Mouse (Mus musculus) kidney, postnatal 0 days (tissue): ENCODE data around the gene Wdr89. TPM values are rescaled to one million over a fixed set of nuclear protein-coding genes. Genes with fewer than 3 reads are reported as not detected.
"Not testable (repeated sequence)": the region's sequence is repeated elsewhere in the genome, so short reads cannot be mapped to it uniquely, and the experiment has no call there.

Source experiments
- ATAC-seq: fragments of 200-750 bp; cut with Nextera tagmentation; replicated peaks from 2 replicates; pipeline ENCODE4 v1.8.0; 2017; ENCODE audit warnings: low read depth, moderate number of reproducible peaks, moderate TSS enrichment, moderate library complexity; ENCODE audit not compliant: low FRiP score
- DNase-seq: peaks from one replicate; pipeline ENCODE4 v3.0.0-alpha.2; 2016; ENCODE audit warnings: low spot score
- H3K27ac ChIP-seq: fragments of 300-500 bp; sonication (generic); 2 replicates; pipeline ENCODE4 v1.5.1; 2014; ENCODE audit warnings: mild to moderate bottlenecking
- H3K27me3 ChIP-seq: fragments of 300-500 bp; sonication (generic); 2 replicates; pipeline ENCODE4 v1.6.1; 2014; ENCODE audit warnings: low read length, mixed read lengths; ENCODE audit not compliant: insufficient read depth
- H3K36me3 ChIP-seq: fragments of 300-500 bp; sonication (generic); 2 replicates; pipeline ENCODE4 v1.6.1; 2014; ENCODE audit warnings: low read length, mixed read lengths; ENCODE audit not compliant: insufficient read depth
- H3K4me1 ChIP-seq: fragments of 300-500 bp; sonication (generic); replicated peaks from 2 replicates; pipeline ENCODE4 v1.6.1; 2014; ENCODE audit warnings: antibody characterized with exemption, low read length, mixed read lengths; ENCODE audit not compliant: insufficient read depth
- H3K4me2 ChIP-seq: fragments of 300-500 bp; sonication (generic); 2 replicates; pipeline ENCODE4 v1.6.1; 2014; ENCODE audit warnings: mild to moderate bottlenecking, low read length, moderate library complexity, mixed read lengths
- H3K4me3 ChIP-seq: fragments of 300-500 bp; sonication (generic); replicated peaks from 2 replicates; pipeline ENCODE4 v1.5.1; 2014; ENCODE audit warnings: low read depth, low read length
- H3K9ac ChIP-seq: fragments of 300-500 bp; sonication (generic); 2 replicates; pipeline ENCODE4 v1.6.1; 2014; ENCODE audit warnings: low read depth, low read length
- H3K9me3 ChIP-seq: fragments of 300-500 bp; sonication (generic); replicated peaks from 2 replicates; pipeline ENCODE4 v1.6.1; 2016; ENCODE audit warnings: low read length, inconsistent platforms, mixed read lengths
- CTCF ChIP-seq: IDR thresholded peaks from 2 replicates; pipeline ENCODE4 v1.5.1; 2016; ENCODE audit warnings: antibody characterized with exemption, low read depth, mild to moderate bottlenecking, moderate library complexity
- WGBS: fragments of 180-500 bp; shearing (Covaris S2); extraction: QIAGEN DNeasy Blood & Tissue Kit; methylation state at CpG from one replicate; pipeline ENCODE4 v1.1.7; 2014; 5-methylcytosine and 5-hydroxymethylcytosine counted together
- polyA plus RNA-seq: library from polyadenylated mRNA; unstranded; fragments of >200 nt; fragmentation: Nextera tagmentation; extraction: Ambion mirVana; gene quantifications from 2 replicates; pipeline ENCODE4 v1.2.1, GENCODE M21; 2015

Gene Wdr89
- polyA plus RNA-seq, 1 experiment from 2014 or later = 9.9 TPM

DNA sequence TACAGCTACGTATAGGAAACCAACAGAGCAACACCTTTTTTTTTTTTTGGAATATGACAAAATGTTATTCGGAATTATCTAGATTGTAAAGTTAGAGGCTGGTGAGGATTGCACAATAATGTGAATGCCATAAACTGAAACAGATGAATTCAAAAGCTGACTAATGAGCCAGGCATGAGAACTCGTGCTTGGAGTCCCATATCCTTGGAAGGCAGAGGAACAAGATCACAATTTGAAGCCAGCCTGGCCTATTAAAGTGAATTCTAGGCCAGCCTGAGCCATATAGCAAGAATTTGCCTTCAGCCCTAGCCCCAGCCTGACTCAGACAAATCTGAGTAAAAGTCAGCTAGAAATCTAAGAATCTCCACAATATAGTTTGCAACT lies 33.4 kb upstream of the Wdr89 start:
- no peak overlapping the region for H3K27ac ChIP-seq
- no peak overlapping the region for H3K9ac ChIP-seq
- ATAC-seq (no peak), DNase-seq (no peak)
- no peak overlapping the region for H3K4me2 ChIP-seq
- H3K9me3 ChIP-seq = no peaks in the 10 kb centered on the region
- H3K4me1 ChIP-seq = 0 out of 2 replicates have a peak, but pooled peaks cover 3% of the 10 kb centered on the region
- TF ChIP-seq CTCF = no peak
- no peak overlapping the region for H3K4me3 ChIP-seq
- WGBS = 77% methylated on average over 3 of the region's 3 CpGs
- H3K36me3 ChIP-seq = no peaks in the 10 kb centered on the region
- H3K27me3 ChIP-seq = no peaks in the 10 kb centered on the region

- DNase-seq (no peak), ATAC-seq (no peak)
- Histone ChIP-seq H3K36me3 (no peaks in the 10 kb centered on the region), H3K9ac (peak overlapping the region; percentile 19; the same call in 1 of the 2 replicates), H3K9me3 (no peaks in the 10 kb centered on the region), H3K4me2 (peak overlapping the region; percentile 46), H3K4me1 (0 out of 2 replicates have a peak, but pooled peaks cover 3% of the 10 kb centered on the region), H3K27me3 (no peaks in the 10 kb centered on the region), H3K4me3 (peak overlapping the region; percentile 6; the same call in 1 of the 2 replicates), H3K27ac (peak overlapping the region; percentile 60)
- 55% methylated on average over 14 of the region's 14 CpGs for WGBS
- TF ChIP-seq CTCF = no peak
Observed at GRCm38 (mm10) chr12:75702084-75702738, 32.9 kb upstream of the Wdr89 start.

DNA sequence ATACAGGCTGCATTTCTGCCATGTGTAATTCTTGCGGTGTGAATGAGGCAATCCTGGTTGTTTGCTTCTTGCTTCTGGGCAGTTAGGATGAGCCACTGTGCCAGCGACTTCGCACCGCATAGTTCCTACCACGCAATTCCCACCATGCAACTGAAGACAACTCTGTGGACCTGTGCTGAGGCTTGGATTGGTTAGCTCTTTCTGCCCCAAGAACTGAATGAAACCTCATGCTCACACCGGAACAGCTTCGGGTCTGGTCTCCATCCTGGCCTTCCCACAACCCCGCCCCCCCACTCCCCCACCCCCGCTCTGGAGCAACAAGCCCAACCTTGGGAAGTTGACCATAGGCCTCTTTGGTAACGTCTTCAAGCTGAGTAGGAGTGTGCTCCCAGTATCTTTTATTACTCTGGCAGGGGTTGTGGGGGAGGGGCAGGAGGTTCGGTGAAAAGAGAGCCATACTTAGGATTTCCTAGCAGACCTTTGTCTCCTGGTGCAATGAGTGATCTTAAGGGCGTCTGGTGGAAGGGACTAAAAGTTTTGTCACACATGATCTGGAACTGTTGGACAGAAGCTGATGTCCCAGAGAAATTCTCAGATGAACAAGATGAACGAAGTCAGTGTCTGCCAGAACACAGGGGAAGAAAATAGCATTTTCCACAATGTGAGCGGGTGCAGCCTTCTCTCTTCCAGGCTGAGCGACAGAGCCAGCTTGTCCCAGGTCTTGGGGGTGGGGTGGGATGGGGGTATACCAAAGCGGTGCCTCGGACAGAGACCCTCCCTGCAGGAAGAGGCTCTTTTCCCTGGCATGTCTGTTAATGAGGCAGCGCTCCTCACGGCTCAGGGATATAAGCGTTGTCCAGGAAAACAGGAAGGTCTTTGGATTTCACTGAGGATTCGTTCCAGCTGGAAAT lies 32.1 kb upstream of the Wdr89 start:
- Histone ChIP-seq H3K27me3 (no peaks in the 10 kb centered on the region), H3K36me3 (no peaks in the 10 kb centered on the region), H3K4me2 (peak overlapping the region; percentile 46), H3K27ac (peak overlapping the region; percentile 60), H3K4me3 (peak overlapping the region; percentile 6; the same call in 1 of the 2 replicates), H3K9me3 (no peaks in the 10 kb centered on the region), H3K4me1 (0 out of 2 replicates have a peak, but pooled peaks cover 3% of the 10 kb centered on the region), H3K9ac (peak overlapping the region; percentile 19; the same call in 1 of the 2 replicates)
- WGBS = 20% methylated on average over 21 of the region's 21 CpGs
- DNase-seq = peak; percentile 68
- ATAC-seq = peak; percentile 87
- no peak for TF ChIP-seq CTCF

DNA sequence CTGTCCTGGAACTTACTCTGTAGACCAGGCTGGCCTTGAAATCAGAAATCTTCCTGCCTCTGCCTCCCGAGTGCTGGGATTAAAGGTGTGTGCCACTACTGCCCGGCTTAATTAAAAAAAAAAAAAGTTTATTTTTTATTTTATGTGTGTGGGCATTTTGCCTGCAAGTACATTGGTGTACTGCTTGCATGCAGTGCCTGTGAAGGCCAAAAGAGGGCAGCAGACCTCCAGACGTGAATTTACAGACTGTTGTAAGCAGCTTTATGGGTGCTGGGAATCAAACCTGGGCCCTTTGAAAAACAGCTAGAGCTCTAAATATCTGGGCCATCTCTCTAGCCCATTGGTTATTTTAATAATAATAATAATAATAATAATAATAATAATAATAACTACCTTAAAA lies 29.4 kb upstream of the Wdr89 start:
- H3K36me3 ChIP-seq = no peaks in the 10 kb centered on the region
- H3K9me3 ChIP-seq = no peaks in the 10 kb centered on the region
- H3K4me2 ChIP-seq = no peak overlapping the region
- H3K4me3 ChIP-seq = no peak overlapping the region
- TF ChIP-seq CTCF = no peak
- H3K9ac ChIP-seq = no peak overlapping the region
- 0 out of 2 replicates have a peak, but pooled peaks cover 3% of the 10 kb centered on the region for H3K4me1 ChIP-seq
- no peak for ATAC-seq
- no peak overlapping the region for H3K27ac ChIP-seq
- 95% methylated on average over 3 of the region's 3 CpGs for WGBS
- H3K27me3 ChIP-seq = no peaks in the 10 kb centered on the region
- DNase-seq = no peak

- H3K36me3 ChIP-seq, H3K27me3 ChIP-seq, H3K4me3 ChIP-seq, ATAC-seq, H3K9ac ChIP-seq, H3K4me1 ChIP-seq, DNase-seq, H3K9me3 ChIP-seq, H3K4me2 ChIP-seq, H3K27ac ChIP-seq: not testable (repeated sequence)
- 73% methylated on average over 1 of the region's 1 CpGs for WGBS
Observed at GRCm38 (mm10) chr12:75695845-75696244, 26.5 kb upstream of the Wdr89 start.

- no peak overlapping the region for H3K9ac ChIP-seq
- no peak overlapping the region for H3K4me2 ChIP-seq
- no peaks in the 10 kb centered on the region for H3K9me3 ChIP-seq
- WGBS = 87% methylated on average over 2 of the region's 2 CpGs
- H3K36me3 ChIP-seq = no peaks in the 10 kb centered on the region
- no peak overlapping the region for H3K4me3 ChIP-seq
- no peaks in the 10 kb centered on the region for H3K4me1 ChIP-seq
- no peaks in the 10 kb centered on the region for H3K27me3 ChIP-seq
- no peak for ATAC-seq
- TF ChIP-seq CTCF = no peak
- H3K27ac ChIP-seq = no peak overlapping the region
- DNase-seq = no peak
Observed at GRCm38 (mm10) chr12:75689003-75689402, 19.7 kb upstream of the Wdr89 start.
